Mouse (Mus musculus) stomach, embryonic 16.5 days (tissue): ENCODE results near the gene Gimd1. TPM values are rescaled to one million over a fixed set of nuclear protein-coding genes. Genes with fewer than 3 reads are reported as not detected.
A peak's percentile ranks its signal among the peaks of the same experiment; 100 is the strongest.

Experiments
- ATAC-seq: fragments of 200-750 bp; cut with Nextera tagmentation; 2 replicates; pipeline ENCODE4 v1.8.0; 2017; ENCODE audit warnings: moderate number of reproducible peaks, moderate TSS enrichment; ENCODE audit not compliant: insufficient read depth, low FRiP score
- H3K27ac ChIP-seq: fragments of 300-500 bp; sonication (generic); 2 replicates; pipeline ENCODE4 v1.5.1; 2014; ENCODE audit warnings: low read length
- H3K27me3 ChIP-seq: fragments of 300-500 bp; sonication (generic); 2 replicates; pipeline ENCODE4 v1.6.1; 2014; ENCODE audit warnings: low read length, control low read depth, mixed read lengths; ENCODE audit not compliant: control insufficient read depth, insufficient read depth
- H3K36me3 ChIP-seq: fragments of 300-500 bp; sonication (generic); 2 replicates; pipeline ENCODE4 v1.6.1; 2014; ENCODE audit warnings: low read length; ENCODE audit not compliant: control insufficient read depth, insufficient read depth
- H3K4me1 ChIP-seq: fragments of 300-500 bp; sonication (generic); 2 replicates; pipeline ENCODE4 v1.6.1; 2014; ENCODE audit warnings: low read length, control low read depth, mixed read lengths; ENCODE audit not compliant: control insufficient read depth, insufficient read depth
- H3K4me2 ChIP-seq: fragments of 300-500 bp; sonication (generic); 2 replicates; pipeline ENCODE4 v1.6.1; 2014; ENCODE audit warnings: low read depth, low read length, mixed read lengths
- H3K4me3 ChIP-seq: fragments of 300-500 bp; sonication (generic); replicated peaks from 2 replicates; pipeline ENCODE4 v1.5.1; 2014; ENCODE audit warnings: mild to moderate bottlenecking, low read length
- H3K9ac ChIP-seq: fragments of 300-500 bp; sonication (generic); 2 replicates; pipeline ENCODE4 v1.6.1; 2014; ENCODE audit warnings: low read length
- H3K9me3 ChIP-seq: fragments of 300-500 bp; sonication (generic); replicated peaks from 2 replicates; pipeline ENCODE4 v1.6.1; 2016; ENCODE audit warnings: low read length, control low read depth; ENCODE audit not compliant: control insufficient read depth
- WGBS: fragments of 180-500 bp; shearing (Covaris S2); extraction: QIAGEN DNeasy Blood & Tissue Kit; methylation state at CpG from one replicate; pipeline ENCODE4 v1.1.7; 2014; 5-methylcytosine and 5-hydroxymethylcytosine counted together
- polyA plus RNA-seq: library from polyadenylated mRNA; unstranded; fragments of >200 nt; fragmentation: Nextera tagmentation; extraction: Ambion mirVana; gene quantifications from 2 replicates; pipeline ENCODE4 v1.2.1, GENCODE M21; 2015

The Gimd1 gene
- polyA plus RNA-seq = 1.1 and 3.1 TPM in 2 replicates

- Histone ChIP-seq H3K27ac (no peak within 1 kb of the TSS), H3K9me3 (no peaks in the 10 kb centered on the region), H3K36me3 (no peaks in the 10 kb centered on the region), H3K27me3 (no peaks in the 10 kb centered on the region), H3K4me3 (no peak within 1 kb of the TSS), H3K9ac (no peak within 1 kb of the TSS), H3K4me1 (no peaks in the 10 kb centered on the region; the same call in 1 of the 2 replicates), H3K4me2 (no peak within 1 kb of the TSS)
- ATAC-seq = no peak
- WGBS = 75% methylated on average over 11 of the region's 11 CpGs
Measured at GRCm38 (mm10) chr3:132629601-132630239, at the start of gene Gimd1. Gene Gimd1 (plus strand): TSS chr3:132629820.

- ATAC-seq = no peak
- Histone ChIP-seq H3K36me3 (no peaks in the 10 kb centered on the region), H3K9me3 (no peaks in the 10 kb centered on the region), H3K4me1 (no peaks in the 10 kb centered on the region), H3K4me3 (no peak overlapping the region), H3K27me3 (no peaks in the 10 kb centered on the region), H3K27ac (no peak overlapping the region), H3K4me2 (no peak overlapping the region), H3K9ac (no peak overlapping the region)
- WGBS = 74% methylated on average over 3 of the region's 3 CpGs
Measured at GRCm38 (mm10) chr3:132581198-132581597, 48.4 kb upstream of the Gimd1 start.

GRCm38 (mm10) chr3:132582339-132582738 lies 47.3 kb upstream of the Gimd1 start:
- H3K36me3 ChIP-seq = no peaks in the 10 kb centered on the region
- 0 out of 2 replicates have a peak, but pooled peaks have one; percentile 53 for ATAC-seq
- H3K9ac ChIP-seq = no peak overlapping the region
- H3K4me2 ChIP-seq = no peak overlapping the region
- H3K9me3 ChIP-seq = no peaks in the 10 kb centered on the region
- H3K27ac ChIP-seq = no peak overlapping the region
- 38% methylated on average over 4 of the region's 4 CpGs for WGBS
- no peak overlapping the region for H3K4me3 ChIP-seq
- H3K4me1 ChIP-seq = no peaks in the 10 kb centered on the region
- no peaks in the 10 kb centered on the region for H3K27me3 ChIP-seq

DNA sequence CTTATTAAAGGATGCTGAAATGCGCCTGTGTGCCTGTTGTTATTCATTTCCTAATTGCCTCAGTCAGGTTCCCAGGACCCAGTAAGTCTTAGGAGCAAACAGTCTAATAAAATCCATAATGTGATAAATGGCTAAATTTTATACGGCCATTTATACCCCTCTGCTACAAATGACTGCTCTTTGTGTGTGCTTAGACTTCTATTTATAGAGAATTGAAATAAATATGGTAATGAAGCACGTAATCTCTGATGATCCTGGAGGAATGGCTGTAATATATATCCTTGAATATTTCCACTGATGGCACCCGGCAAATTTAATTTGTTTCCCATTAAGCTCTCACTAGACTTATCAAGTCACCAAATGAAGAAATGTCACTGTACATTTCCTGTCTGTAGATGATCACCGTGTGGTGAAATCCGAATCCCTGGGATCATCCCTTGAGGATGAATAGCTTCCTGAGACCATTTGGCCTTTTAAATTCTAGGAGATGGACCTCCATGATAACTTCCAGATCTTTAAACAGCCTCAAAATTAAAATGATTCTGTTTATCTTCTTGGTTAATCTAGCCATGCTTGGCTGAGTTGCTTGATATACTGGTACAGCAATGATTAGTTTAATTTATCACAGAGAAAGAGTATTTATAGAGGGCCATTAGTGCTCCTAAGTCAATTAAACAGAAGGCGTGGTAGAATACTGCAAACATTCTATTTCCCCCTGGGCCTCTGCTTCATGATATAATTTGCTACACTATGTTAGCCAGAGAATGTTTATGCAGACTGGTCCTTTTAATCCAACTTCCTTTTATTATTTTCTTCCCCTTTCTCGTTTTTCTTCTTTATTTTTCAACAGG lies 44.3 kb upstream of the Gimd1 start:
- Histone ChIP-seq H3K36me3 (no peaks in the 10 kb centered on the region), H3K4me2 (no peak overlapping the region), H3K27ac (no peak overlapping the region), H3K4me1 (no peaks in the 10 kb centered on the region), H3K9me3 (no peaks in the 10 kb centered on the region), H3K4me3 (no peak overlapping the region), H3K9ac (no peak overlapping the region), H3K27me3 (no peaks in the 10 kb centered on the region)
- WGBS = 49% methylated on average over 8 of the region's 8 CpGs
- ATAC-seq = peak; percentile 64; the same call in 1 of the 2 replicates

DNA sequence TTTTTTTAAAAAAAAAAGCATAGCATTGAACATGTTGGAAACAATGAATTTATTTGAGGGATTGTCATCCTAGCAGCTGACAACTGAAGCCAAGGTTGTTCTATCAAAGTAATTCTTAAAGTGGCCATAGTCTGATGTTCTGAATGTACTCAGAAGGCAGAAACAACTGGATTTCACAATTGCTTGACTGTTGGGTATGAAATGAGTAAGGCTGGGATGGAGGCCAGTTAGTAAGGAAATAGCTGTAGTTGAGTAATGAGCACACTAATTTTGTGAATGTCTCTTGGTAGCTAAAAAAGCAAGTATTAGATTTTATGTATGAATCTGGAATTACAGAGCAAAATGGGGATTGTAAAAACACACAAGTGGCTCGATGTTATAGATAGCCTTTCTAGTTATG lies 41.5 kb upstream of the Gimd1 start:
- no peak for ATAC-seq
- Histone ChIP-seq H3K4me3 (no peak overlapping the region), H3K4me2 (no peak overlapping the region), H3K9ac (no peak overlapping the region), H3K9me3 (no peaks in the 10 kb centered on the region), H3K27ac (no peak overlapping the region), H3K4me1 (no peaks in the 10 kb centered on the region), H3K36me3 (no peaks in the 10 kb centered on the region), H3K27me3 (no peaks in the 10 kb centered on the region)
- 80% methylated on average over 1 of the region's 1 CpGs for WGBS

DNA sequence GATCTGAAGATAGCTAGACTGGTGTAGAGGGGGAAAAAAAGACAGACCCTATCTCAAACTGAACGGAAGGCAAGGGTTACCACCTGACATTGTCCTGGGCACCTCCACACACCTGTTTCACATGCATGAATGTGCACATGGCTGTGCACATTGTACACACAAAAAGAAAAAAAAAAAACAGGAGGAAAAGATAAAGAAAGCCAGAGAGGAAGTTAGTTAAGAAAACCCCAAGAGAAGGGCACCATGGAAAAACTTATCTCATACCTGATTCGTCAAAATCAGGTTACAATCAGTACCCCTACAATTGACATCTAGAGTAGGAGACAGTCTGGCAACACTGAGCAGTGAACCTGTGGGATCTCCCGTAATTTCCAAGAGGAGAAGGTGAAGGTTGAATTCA lies 39.6 kb upstream of the Gimd1 start:
- Histone ChIP-seq H3K9ac (no peak overlapping the region), H3K4me1 (no peaks in the 10 kb centered on the region), H3K9me3 (no peaks in the 10 kb centered on the region), H3K4me2 (no peak overlapping the region), H3K27ac (no peak overlapping the region), H3K4me3 (no peak overlapping the region), H3K27me3 (no peaks in the 10 kb centered on the region), H3K36me3 (no peaks in the 10 kb centered on the region)
- 73% methylated on average over 3 of the region's 3 CpGs for WGBS
- no peak for ATAC-seq

DNA sequence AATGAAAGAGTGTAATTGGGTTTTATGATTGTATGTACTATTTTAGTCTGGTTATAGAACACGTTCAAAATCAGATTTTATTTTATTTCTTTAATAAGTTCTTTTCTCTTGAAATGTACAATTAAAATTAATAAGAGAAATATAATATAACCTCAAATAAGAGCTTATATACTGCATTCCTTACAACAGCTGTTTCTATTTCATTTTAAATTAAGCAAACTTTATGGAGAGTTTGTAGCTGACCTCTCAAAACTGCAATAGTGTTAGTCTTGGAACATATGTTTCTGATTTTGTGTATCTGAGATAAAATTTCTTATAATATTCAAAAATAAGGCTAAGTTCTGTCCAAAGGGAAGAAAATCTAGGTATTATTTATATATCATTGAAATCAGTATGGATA lies 39.0 kb upstream of the Gimd1 start:
- no peak for ATAC-seq
- no peaks in the 10 kb centered on the region for H3K27me3 ChIP-seq
- no peak overlapping the region for H3K9ac ChIP-seq
- 62% methylated on average over 1 of the region's 1 CpGs for WGBS
- no peak overlapping the region for H3K4me2 ChIP-seq
- no peaks in the 10 kb centered on the region for H3K36me3 ChIP-seq
- no peak overlapping the region for H3K27ac ChIP-seq
- H3K4me3 ChIP-seq = no peak overlapping the region
- H3K9me3 ChIP-seq = no peaks in the 10 kb centered on the region
- H3K4me1 ChIP-seq = no peaks in the 10 kb centered on the region

GRCm38 (mm10) chr3:132628741-132629140 lies 879 bp upstream of the Gimd1 start:
- Histone ChIP-seq H3K4me1 (no peaks in the 10 kb centered on the region; the same call in 1 of the 2 replicates), H3K4me3 (no peak overlapping the region), H3K9me3 (no peaks in the 10 kb centered on the region), H3K36me3 (no peaks in the 10 kb centered on the region), H3K4me2 (no peak overlapping the region), H3K27ac (no peak overlapping the region), H3K9ac (no peak overlapping the region), H3K27me3 (no peaks in the 10 kb centered on the region)
- no peak for ATAC-seq
- WGBS = 24% methylated on average over 8 of the region's 8 CpGs

DNA sequence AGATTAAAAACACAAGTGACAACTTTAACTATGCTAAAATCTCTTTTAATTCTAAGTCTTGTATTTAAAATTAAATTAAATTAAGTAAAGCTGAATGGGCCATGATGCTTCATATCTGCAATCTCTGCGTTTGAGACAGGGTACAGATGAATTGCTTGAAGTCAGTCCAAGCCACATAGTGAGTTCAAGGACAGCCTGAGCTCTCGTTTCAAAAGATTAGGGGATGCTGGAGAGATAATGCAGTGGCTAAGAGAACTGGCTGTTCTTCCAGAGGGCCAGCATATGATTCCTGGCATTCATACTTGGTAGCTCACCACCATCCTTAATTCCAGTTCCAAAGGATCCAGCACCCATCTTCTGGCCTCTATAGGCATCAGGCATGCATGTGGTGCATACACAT lies 3.6 kb downstream of the Gimd1 start:
- Histone ChIP-seq H3K4me2 (no peak overlapping the region), H3K27me3 (no peaks in the 10 kb centered on the region)
- ATAC-seq = no peak

More for the DNA sequence above, 3.6 kb downstream of the Gimd1 start:
- Histone ChIP-seq H3K36me3 (no peaks in the 10 kb centered on the region), H3K9ac (no peak overlapping the region), H3K9me3 (no peaks in the 10 kb centered on the region), H3K27ac (no peak overlapping the region), H3K4me1 (no peaks in the 10 kb centered on the region; the same call in 1 of the 2 replicates), H3K4me3 (no peak overlapping the region)
- 43% methylated on average over 2 of the region's 2 CpGs for WGBS
